Mouse (Mus musculus): ENCODE measurements around the gene Nrl. TPM values are rescaled to one million over a fixed set of nuclear protein-coding genes. Genes with fewer than 3 reads are reported as not detected.

The Nrl gene
- polyA plus RNA-seq, 1 experiment from 2014 or later: not detected

DNA sequence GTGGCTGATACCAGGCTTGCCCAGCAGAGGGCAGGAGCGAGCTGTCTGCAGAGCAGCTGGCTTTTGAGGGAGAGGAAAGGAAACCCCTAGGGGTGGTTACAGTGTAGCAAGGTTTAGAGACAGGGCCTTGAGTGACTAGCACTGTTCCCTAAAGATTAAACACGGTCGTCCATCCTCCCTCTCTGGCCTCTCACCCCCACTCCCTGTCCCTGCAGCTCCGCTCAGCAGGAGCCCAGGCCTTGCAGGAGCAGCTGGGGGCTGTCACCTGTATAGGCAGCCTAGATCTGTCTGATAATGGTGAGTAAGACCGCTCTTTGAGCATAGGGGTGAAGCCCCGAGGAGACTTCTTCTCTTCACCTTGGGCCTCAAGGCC, 27.3 kb downstream of the Nrl start:
- DNase-seq (ENCODE audit: low spot score): peak; percentile 87
- peak overlapping the region; percentile 45; the same call in 1 of the 2 replicates for H3K9ac ChIP-seq (ENCODE audit: low read length)
- H3K27ac ChIP-seq (ENCODE audit: low read depth, low read length): no peak overlapping the region
- peak; percentile 66 for ATAC-seq
- peaks cover 84% of the 10 kb centered on the region for H3K36me3 ChIP-seq (ENCODE audit: control insufficient read depth, insufficient read depth, low read length)
- H3K9me3 ChIP-seq (replicated peaks; ENCODE audit: control insufficient read depth, low read length): no peaks in the 10 kb centered on the region
- no peak overlapping the region for H3K4me2 ChIP-seq (ENCODE audit: low read length)
- WGBS: 36% methylated on average over 6 of the region's 6 CpGs
- no peaks in the 10 kb centered on the region for H3K4me1 ChIP-seq (ENCODE audit: control insufficient read depth, insufficient read depth, low read length)
- no peaks in the 10 kb centered on the region for H3K27me3 ChIP-seq (replicated peaks; ENCODE audit: control insufficient read depth, insufficient read depth, low read length)
- no peak overlapping the region for H3K4me3 ChIP-seq (ENCODE audit: low read depth, low read length)

DNA sequence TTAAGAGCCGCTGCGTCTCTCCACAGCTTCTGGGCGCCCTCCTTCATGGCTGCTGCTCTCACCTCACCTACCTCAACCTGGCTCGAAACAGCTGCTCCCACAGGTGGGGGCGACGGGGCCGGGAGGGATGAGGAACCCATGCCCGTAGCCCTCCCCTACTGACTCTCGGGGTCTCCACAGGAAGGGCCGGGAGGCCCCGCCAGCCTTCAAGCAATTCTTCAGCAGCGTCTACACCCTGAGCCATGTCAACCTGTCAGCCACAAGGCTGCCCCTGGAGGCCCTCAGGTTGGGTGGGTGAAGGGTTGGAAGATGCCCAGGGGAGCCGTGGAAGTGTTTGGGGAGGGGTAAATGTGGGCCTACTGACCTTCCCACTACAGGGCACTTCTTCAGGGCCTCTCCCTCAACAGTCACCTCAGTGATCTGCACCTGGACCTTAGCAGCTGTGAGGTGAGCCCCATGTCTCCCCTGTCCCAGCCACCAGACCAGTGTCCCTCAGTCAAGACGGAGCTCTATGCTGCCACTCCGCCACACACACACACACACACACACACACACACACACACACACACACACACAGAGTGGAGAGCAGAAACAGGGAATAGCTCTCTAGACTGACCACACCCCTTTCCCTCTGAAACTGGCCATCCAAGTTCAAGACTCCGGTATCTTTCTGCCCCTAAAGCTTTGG, 27.9 kb downstream of the Nrl start:
- Histone ChIP-seq H3K4me3 (ENCODE audit: low read depth, low read length) (no peak overlapping the region), H3K27ac (ENCODE audit: low read depth, low read length) (no peak overlapping the region), H3K9ac (ENCODE audit: low read length) (no peak overlapping the region), H3K9me3 (replicated peaks; ENCODE audit: control insufficient read depth, low read length) (no peaks in the 10 kb centered on the region), H3K4me1 (ENCODE audit: control insufficient read depth, insufficient read depth, low read length) (no peaks in the 10 kb centered on the region), H3K36me3 (ENCODE audit: control insufficient read depth, insufficient read depth, low read length) (peaks cover 78% of the 10 kb centered on the region), H3K27me3 (replicated peaks; ENCODE audit: control insufficient read depth, insufficient read depth, low read length) (no peaks in the 10 kb centered on the region), H3K4me2 (ENCODE audit: low read length) (no peak overlapping the region)
- peak; percentile 16 for ATAC-seq
- WGBS: 76% methylated on average over 16 of the region's 16 CpGs
- no peak for DNase-seq (ENCODE audit: low spot score)

DNA sequence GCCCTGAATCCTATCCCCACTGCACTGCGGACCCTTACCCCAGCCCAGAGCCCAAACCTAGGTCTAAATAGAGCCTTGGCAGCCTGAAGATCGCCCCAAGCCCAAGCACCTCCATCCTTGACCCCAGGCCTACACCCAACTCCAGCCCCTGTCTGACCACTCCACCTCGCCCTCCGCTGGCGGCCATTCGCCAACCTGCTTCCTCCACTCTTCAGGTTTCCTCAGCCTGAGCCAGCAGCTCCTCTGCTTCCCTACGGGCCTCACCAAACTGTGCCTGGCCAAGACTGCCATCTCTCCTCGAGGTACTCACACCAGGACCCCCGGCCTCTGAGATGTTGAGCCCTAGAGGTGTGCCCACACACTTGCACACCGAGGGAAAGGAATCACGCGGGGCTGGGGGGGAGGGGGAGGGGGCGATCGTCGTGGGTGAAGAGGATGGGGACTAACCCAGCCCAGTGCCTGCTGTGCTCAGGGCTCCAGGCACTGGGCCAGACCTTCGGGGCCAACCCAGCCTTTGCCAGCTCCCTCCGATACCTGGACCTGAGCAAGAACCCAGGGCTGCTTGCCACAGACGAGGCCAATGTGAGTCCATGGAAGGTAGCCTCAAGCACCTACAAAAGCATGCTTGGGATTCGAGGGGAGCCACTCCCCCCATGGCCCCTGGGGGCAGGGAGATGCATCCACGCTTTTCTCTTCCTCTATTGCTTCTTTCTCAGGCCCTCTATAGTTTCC, 29.1 kb downstream of the Nrl start:
- Histone ChIP-seq H3K4me3 (ENCODE audit: low read depth, low read length) (no peak overlapping the region), H3K4me1 (ENCODE audit: control insufficient read depth, insufficient read depth, low read length) (peaks cover 3% of the 10 kb centered on the region; the same call in 1 of the 2 replicates), H3K4me2 (ENCODE audit: low read length) (no peak overlapping the region), H3K27me3 (replicated peaks; ENCODE audit: control insufficient read depth, insufficient read depth, low read length) (no peaks in the 10 kb centered on the region), H3K9me3 (replicated peaks; ENCODE audit: control insufficient read depth, low read length) (no peaks in the 10 kb centered on the region), H3K9ac (ENCODE audit: low read length) (no peak overlapping the region), H3K36me3 (ENCODE audit: control insufficient read depth, insufficient read depth, low read length) (peaks cover 66% of the 10 kb centered on the region), H3K27ac (ENCODE audit: low read depth, low read length) (no peak overlapping the region)
- ATAC-seq (no peak), DNase-seq (ENCODE audit: low spot score) (no peak)
- 73% methylated on average over 20 of the region's 20 CpGs for WGBS

GRCm38 (mm10) chr14:55492103-55492502, 32.7 kb downstream of the Nrl start:
- ATAC-seq (peak; percentile 30; the same call in 1 of the 2 replicates), DNase-seq (ENCODE audit: low spot score) (peak; percentile 77)
- Histone ChIP-seq H3K27me3 (replicated peaks; ENCODE audit: control insufficient read depth, insufficient read depth, low read length) (no peaks in the 10 kb centered on the region), H3K4me3 (ENCODE audit: low read depth, low read length) (peak overlapping the region; percentile 78), H3K4me1 (ENCODE audit: control insufficient read depth, insufficient read depth, low read length) (peaks cover 6% of the 10 kb centered on the region), H3K36me3 (ENCODE audit: control insufficient read depth, insufficient read depth, low read length) (peaks cover 35% of the 10 kb centered on the region), H3K4me2 (ENCODE audit: low read length) (peak overlapping the region; percentile 82), H3K9me3 (replicated peaks; ENCODE audit: control insufficient read depth, low read length) (no peaks in the 10 kb centered on the region), H3K9ac (ENCODE audit: low read length) (peak overlapping the region; percentile 95), H3K27ac (ENCODE audit: low read depth, low read length) (peak overlapping the region; percentile 95; the same call in 1 of the 2 replicates)
- WGBS: 46% methylated on average over 3 of the region's 3 CpGs

DNA sequence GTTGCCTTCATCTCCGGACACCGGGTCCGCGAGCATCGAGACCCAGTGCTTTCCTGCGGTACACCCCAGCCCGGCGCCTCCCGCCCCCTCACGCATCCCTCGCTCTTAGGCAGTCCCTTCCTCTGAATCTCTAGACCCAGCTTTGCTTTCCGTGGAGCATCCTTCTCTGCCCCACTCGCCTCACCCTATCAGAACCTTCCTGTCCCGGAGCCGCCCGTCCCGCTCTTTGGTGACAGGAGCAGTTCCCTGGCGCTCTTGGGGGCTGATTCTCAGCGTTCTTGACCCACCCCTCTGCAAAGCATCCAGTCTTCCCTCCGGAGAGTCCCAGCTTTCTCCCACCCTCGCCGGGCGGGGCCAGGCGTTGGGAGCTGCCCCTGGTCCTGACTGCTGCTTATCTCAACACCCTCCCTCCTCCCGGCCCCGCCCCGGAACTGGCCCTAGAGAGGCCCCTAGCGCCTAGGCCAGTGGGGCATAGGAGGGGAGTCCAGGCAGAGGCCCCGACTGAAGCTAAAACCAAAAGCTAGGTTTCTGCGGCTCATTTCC, 33.4 kb downstream of the Nrl start:
- ATAC-seq (peak; percentile 70), DNase-seq (ENCODE audit: low spot score) (peak; percentile 68)
- WGBS: under 1% methylated on average over 30 of the region's 30 CpGs
- Histone ChIP-seq H3K9ac (ENCODE audit: low read length) (peak overlapping the region; percentile 95), H3K4me1 (ENCODE audit: control insufficient read depth, insufficient read depth, low read length) (peaks cover 6% of the 10 kb centered on the region), H3K36me3 (ENCODE audit: control insufficient read depth, insufficient read depth, low read length) (peaks cover 28% of the 10 kb centered on the region), H3K9me3 (replicated peaks; ENCODE audit: control insufficient read depth, low read length) (no peaks in the 10 kb centered on the region), H3K27ac (ENCODE audit: low read depth, low read length) (peak overlapping the region; percentile 95), H3K4me2 (ENCODE audit: low read length) (peak overlapping the region; percentile 82), H3K27me3 (replicated peaks; ENCODE audit: control insufficient read depth, insufficient read depth, low read length) (no peaks in the 10 kb centered on the region), H3K4me3 (ENCODE audit: low read depth, low read length) (peak overlapping the region; percentile 78)

DNA sequence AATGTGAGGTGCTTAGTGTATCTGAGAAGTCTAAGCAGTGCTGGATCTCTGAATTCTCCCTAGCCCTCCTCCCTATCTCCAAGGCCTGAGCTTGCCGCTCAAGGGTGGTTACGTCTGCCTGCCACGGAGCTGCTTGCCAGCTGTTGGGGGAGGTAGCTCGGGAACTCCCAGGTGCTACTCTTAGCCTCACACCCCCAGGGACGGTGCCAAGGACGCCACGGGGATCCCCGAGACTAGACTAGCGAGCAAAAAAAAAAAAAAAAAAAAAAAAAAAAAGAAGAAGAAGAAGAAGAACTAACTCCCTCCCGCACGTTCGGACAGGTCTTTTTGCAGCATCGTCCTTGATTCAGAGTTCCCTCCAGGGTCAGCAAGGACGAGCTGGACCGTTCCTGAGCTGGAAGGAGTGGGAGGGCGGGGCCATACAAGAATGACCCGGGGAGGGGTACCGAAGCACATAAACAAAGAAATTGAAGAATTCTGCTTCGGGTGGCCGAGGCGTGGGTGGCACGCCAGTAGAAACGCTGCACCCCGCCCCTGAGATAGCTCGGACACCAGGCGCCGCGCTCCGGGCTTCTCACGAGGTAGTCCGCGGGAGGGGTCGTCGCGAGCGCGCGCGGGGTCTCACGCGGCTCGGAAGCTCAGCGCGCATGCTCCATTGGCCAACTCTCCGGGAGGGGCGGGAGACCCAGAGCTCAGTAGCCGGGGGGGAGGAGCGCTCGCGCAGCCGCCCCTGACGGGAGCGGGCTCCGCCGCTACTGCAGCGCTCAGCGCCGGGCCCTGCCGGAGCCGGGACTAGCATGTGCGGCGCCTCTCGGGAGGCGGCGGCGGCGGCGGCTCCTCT, 34.2 kb downstream of the Nrl start, which contains the start of gene Carmil3:
Gene Carmil3, plus strand, starts transcription at position 291 of the 841 bp plus-strand sequence.
- peaks cover 9% of the 10 kb centered on the region for H3K4me1 ChIP-seq (ENCODE audit: control insufficient read depth, insufficient read depth, low read length)
- H3K4me2 ChIP-seq (ENCODE audit: low read length): peak within 1 kb of the TSS; percentile 82
- WGBS: under 1% methylated on average over 54 of the region's 68 CpGs
- peaks cover 21% of the 10 kb centered on the region for H3K36me3 ChIP-seq (ENCODE audit: control insufficient read depth, insufficient read depth, low read length)
- H3K27ac ChIP-seq (ENCODE audit: low read depth, low read length): peak within 1 kb of the TSS; percentile 95
- no peaks in the 10 kb centered on the region for H3K9me3 ChIP-seq (replicated peaks; ENCODE audit: control insufficient read depth, low read length)
- no peaks in the 10 kb centered on the region for H3K27me3 ChIP-seq (replicated peaks; ENCODE audit: control insufficient read depth, insufficient read depth, low read length)
- H3K4me3 ChIP-seq (ENCODE audit: low read depth, low read length): peak within 1 kb of the TSS; percentile 78
- DNase-seq (ENCODE audit: low spot score) (peak; percentile 96), ATAC-seq (peak; percentile 92)
- peak within 1 kb of the TSS; percentile 95 for H3K9ac ChIP-seq (ENCODE audit: low read length)

DNA sequence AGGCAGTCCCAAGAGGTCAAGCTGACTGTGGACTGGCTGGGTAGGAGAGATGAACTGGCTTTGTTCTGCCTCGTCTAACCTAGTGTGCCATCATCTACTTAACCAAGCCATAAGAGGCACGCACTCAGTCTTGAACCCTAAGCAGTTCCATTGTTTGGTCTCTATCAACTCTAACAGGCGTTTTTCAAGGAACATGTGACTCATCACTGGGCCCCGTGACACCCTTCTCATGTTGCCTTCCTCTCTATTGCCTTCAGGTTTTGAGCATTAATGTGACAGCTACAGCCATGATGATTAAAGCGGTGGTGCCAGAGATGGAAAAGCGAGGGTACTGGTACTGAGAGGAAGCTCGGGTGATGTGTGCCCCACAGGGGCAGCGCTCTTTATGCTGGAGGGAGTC, 37.9 kb downstream of the Nrl start:
- Histone ChIP-seq H3K4me3 (ENCODE audit: low read depth, low read length) (no peak overlapping the region), H3K4me2 (ENCODE audit: low read length) (no peak overlapping the region), H3K27me3 (replicated peaks; ENCODE audit: control insufficient read depth, insufficient read depth, low read length) (no peaks in the 10 kb centered on the region), H3K36me3 (ENCODE audit: control insufficient read depth, insufficient read depth, low read length) (no peaks in the 10 kb centered on the region), H3K4me1 (ENCODE audit: control insufficient read depth, insufficient read depth, low read length) (peaks cover 15% of the 10 kb centered on the region), H3K9me3 (replicated peaks; ENCODE audit: control insufficient read depth, low read length) (no peaks in the 10 kb centered on the region), H3K27ac (ENCODE audit: low read depth, low read length) (no peak overlapping the region), H3K9ac (ENCODE audit: low read length) (no peak overlapping the region)
- DNase-seq (ENCODE audit: low spot score) (no peak), ATAC-seq (no peak)
- 88% methylated on average over 8 of the region's 8 CpGs for WGBS

- ATAC-seq (peak; percentile 91), DNase-seq (ENCODE audit: low spot score) (peak; percentile 91)
- Histone ChIP-seq H3K4me3 (ENCODE audit: low read depth, low read length) (no peak overlapping the region), H3K4me2 (ENCODE audit: low read length) (peak overlapping the region; percentile 2; the same call in 1 of the 2 replicates), H3K27me3 (replicated peaks; ENCODE audit: control insufficient read depth, insufficient read depth, low read length) (no peaks in the 10 kb centered on the region), H3K9me3 (replicated peaks; ENCODE audit: control insufficient read depth, low read length) (no peaks in the 10 kb centered on the region), H3K36me3 (ENCODE audit: control insufficient read depth, insufficient read depth, low read length) (no peaks in the 10 kb centered on the region), H3K9ac (ENCODE audit: low read length) (no peak overlapping the region), H3K27ac (ENCODE audit: low read depth, low read length) (peak overlapping the region; percentile 81), H3K4me1 (ENCODE audit: control insufficient read depth, insufficient read depth, low read length) (peaks cover 9% of the 10 kb centered on the region; the same call in 1 of the 2 replicates)
- WGBS: 28% methylated on average over 5 of the region's 5 CpGs
Observed at GRCm38 (mm10) chr14:55484430-55485085, 40.2 kb downstream of the Nrl start.

Measured in forebrain, embryonic 14.5 days (tissue).